ENCODE assay signal across 8 mouse cellular contexts in genomic region chr5:27790910-27791288, GRCm38 (mm10). TPM values are rescaled to one million over a fixed set of nuclear protein-coding genes. Genes with fewer than 3 reads are reported as not detected.
A peak's percentile ranks its signal among the peaks of the same experiment; 100 is the strongest.
DNase-seq lines count a peak whose midpoint lies in the region; ATAC-seq and TF ChIP-seq lines count a peak whose summit lies in the region.

No protein-coding gene starts in this region.

- ATAC-seq in hindbrain, embryonic 11.5 days (ENCODE audit: low FRiP score): peak; percentile 82

- H3K27ac ChIP-seq in hindbrain, embryonic 11.5 days (ENCODE audit: low read depth, low read length): peak overlapping the region; percentile 91

- H3K9ac ChIP-seq in hindbrain, embryonic 11.5 days (ENCODE audit: low read depth, low read length): peak overlapping the region; percentile 84

- H3K4me1 ChIP-seq in hindbrain, embryonic 11.5 days (replicated peaks; ENCODE audit: control insufficient read depth, insufficient read depth, low read length): peaks cover 6% of the 10 kb centered on the region

- no peaks in the 10 kb centered on the region for H3K9me3 ChIP-seq in hindbrain, embryonic 11.5 days (ENCODE audit: control insufficient read depth, low read length)

- TF ChIP-seq CTCF in brain, embryonic 14.5 days (IDR thresholded peaks at IDR 0.05; ENCODE audit: borderline replicate concordance, extremely low read depth, insufficient read depth, insufficient read length): no peak

- DNase-seq in NIH3T3 (ENCODE audit: low read depth): peak; percentile 80
- DNase-seq in brain, embryonic 14.5 days (ENCODE audit: low read depth): peak; percentile 94
- DNase-seq in frontal cortex, postnatal 25 days (ENCODE audit: low spot score in 2 of 2): peak; percentile 37 to 50
- DNase-seq in hindbrain, embryonic 11.5 days (ENCODE audit: low spot score): peak; percentile 88
- DNase-seq in layer of hippocampus, postnatal 14 days (ENCODE audit: low spot score in 2 of 2): peak; percentile 76 to 77
- peak; percentile 82 for DNase-seq in lung, postnatal 36 days
- peak; percentile 75 for DNase-seq in right cerebral cortex, adult 18-20 months
- DNase-seq in spleen, postnatal 36 days (ENCODE audit: low spot score in 2 of 2): no peak

- H3K27me3 ChIP-seq in hindbrain, embryonic 11.5 days (ENCODE audit: control insufficient read depth, insufficient read depth, low read length): no peaks in the 10 kb centered on the region

- no peak for TF ChIP-seq POLR2A in brain, embryonic 14.5 days (IDR thresholded peaks at IDR 0.05; ENCODE audit: borderline replicate concordance, extremely low read depth, insufficient read depth, insufficient read length, poor library complexity, severe bottlenecking)

- 0% methylated on average over 40 of the region's 47 CpGs for WGBS in hindbrain, embryonic 11.5 days

- peak overlapping the region; percentile 82 for H3K4me3 ChIP-seq in hindbrain, embryonic 11.5 days (ENCODE audit: low read depth, low read length)

- peak overlapping the region; percentile 66 for H3K4me2 ChIP-seq in hindbrain, embryonic 11.5 days (replicated peaks; ENCODE audit: low read depth, low read length)

- peaks cover 5% of the 10 kb centered on the region; the same call in 1 of the 2 replicates for H3K36me3 ChIP-seq in hindbrain, embryonic 11.5 days (ENCODE audit: control insufficient read depth, insufficient read depth, low read length)

RNA-seq across cellular contexts. Expression of gene Paxip1, which starts 0.6 kb away (rescaled TPM):
- 40.2 and 43.4 TPM in 2 replicates for polyA plus RNA-seq in brain, embryonic 14.5 days (2012; rRNA removed)
- 34.6 and 41.9 TPM in 2 replicates for polyA plus RNA-seq in hindbrain, embryonic 11.5 days (2014; fragmentation: Nextera tagmentation; extraction: Ambion mirVana)
- 10 to 100 TPM; 51.9 to 54.8 TPM for total RNA-seq in layer of hippocampus, postnatal 14 days (2021)

RNA-seq across cellular contexts. Expression of gene Htr5a, which starts 51.0 kb away (rescaled TPM):
- 1.7 and 2.7 TPM in 2 replicates for polyA plus RNA-seq in brain, embryonic 14.5 days (2012; rRNA removed)
- polyA plus RNA-seq in hindbrain, embryonic 11.5 days (2014; fragmentation: Nextera tagmentation; extraction: Ambion mirVana): 0.07 TPM in 1 of 2 replicates, not detected in the other
- 1 to 10 TPM; 6.2 to 6.8 TPM for total RNA-seq in layer of hippocampus, postnatal 14 days (2021)

Comparison
In these comparisons a context has a peak if more than half of its experiments do, and no peak if none do; other contexts are left out.
1. DNase-seq: peak in NIH3T3 (single experiment), brain, embryonic 14.5 days (single experiment), frontal cortex, postnatal 25 days (2 of 2), hindbrain, embryonic 11.5 days (single experiment), layer of hippocampus, postnatal 14 days (2 of 2), lung, postnatal 36 days (single experiment) and right cerebral cortex, adult 18-20 months (single experiment); none in spleen, postnatal 36 days (0 of 2).